Comparison of ENCODE assay signal across 21 mouse cellular contexts in the genomic region with DNA sequence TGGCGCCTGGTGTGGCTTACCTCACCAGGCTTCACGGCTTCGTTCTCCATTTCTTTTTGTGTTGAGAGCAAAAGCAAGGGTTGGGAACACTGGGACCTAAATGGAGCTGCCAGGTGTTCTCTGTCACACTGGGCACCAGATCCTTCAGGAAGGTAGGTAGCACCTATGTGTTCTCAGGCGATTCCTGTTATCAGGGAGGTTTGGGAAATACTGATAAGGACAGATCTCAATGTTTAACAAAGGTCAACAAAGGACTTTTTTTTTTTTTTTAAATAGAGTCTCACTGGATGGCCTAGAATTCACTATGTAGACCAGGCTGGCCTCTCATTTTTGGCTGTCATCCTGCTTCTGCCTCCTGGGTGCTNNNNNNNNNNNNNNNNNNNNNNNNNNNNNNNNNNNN. TPM values are rescaled to one million over a fixed set of nuclear protein-coding genes. Genes with fewer than 3 reads are reported as not detected.
DNase-seq lines count a peak whose midpoint lies in the region; ATAC-seq and TF ChIP-seq lines count a peak whose summit lies in the region.
"Had no signal": no experiment of that assay in that cellular context is flagged by ENCODE, and none has a peak within 500 bp of the region (broad histone marks: within the 10 kb centered on the region; RNA-seq: fewer than 3 reads in every experiment).

No protein-coding gene starts in this region.

- H3K9me3 ChIP-seq in CH12.LX (replicated peaks; ENCODE audit: low read length) (no peaks in the 10 kb centered on the region), MEL (replicated peaks; ENCODE audit: insufficient read depth, low read length) (no peaks in the 10 kb centered on the region)
- H3K9me3 ChIP-seq in stomach, postnatal 0 days (ENCODE audit: control insufficient read depth, low read length), result no peaks in the 10 kb centered on the region
- H3K9me3 ChIP-seq: embryonic facial prominence, embryonic 10.5 days; forebrain, embryonic 13.5 days; G1E; hindbrain, embryonic 10.5 days had no signal

- TF ChIP-seq POLR2A in CH12.LX (IDR thresholded peaks at IDR 0.05; ENCODE audit: low read depth, low read length) (no peak), MEL (IDR thresholded peaks at IDR 0.05; ENCODE audit: control insufficient read depth in 1 of 2, insufficient read depth in 1 of 2, low read depth in 1 of 2, low read length in 2 of 2, poor library complexity in 1 of 2) (no peak)
- TF ChIP-seq POLR2A in small intestine, adult 2 months (IDR thresholded peaks at IDR 0.05; ENCODE audit: low read depth, low read length), result no peak

- 28% methylated on average over 4 of the region's 4 CpGs for WGBS in small intestine, adult 2 months
- 52% methylated on average over 4 of the region's 4 CpGs for WGBS in stomach, postnatal 0 days

- no peaks in the 10 kb centered on the region for H3K79me2 ChIP-seq in CH12.LX (replicated peaks; ENCODE audit: control insufficient read depth, extremely low read depth, insufficient read depth, poor library complexity, severe bottlenecking)
- no peaks in the 10 kb centered on the region for H3K79me2 ChIP-seq in MEL (ENCODE audit: control insufficient read depth, insufficient read depth, low read length, poor library complexity)

- no peak for TF ChIP-seq RAD21 in CH12.LX (IDR thresholded peaks at IDR 0.05; ENCODE audit: low read depth, low read length)
- TF ChIP-seq RAD21 in MEL (IDR thresholded peaks at IDR 0.05; ENCODE audit: low read depth, low read length), result no peak

- ATAC-seq in stomach, postnatal 0 days (ENCODE audit: low FRiP score, low TSS enrichment), result peak; percentile 31; the same call in 1 of the 2 replicates
- ATAC-seq: forebrain, embryonic 13.5 days; forebrain, postnatal 0 days had no signal

- H3K36me3 ChIP-seq in CH12.LX (replicated peaks in 1 of 2; ENCODE audit: control insufficient read depth in 1 of 2, insufficient read depth in 1 of 2, low read length in 1 of 2), result no peaks in the 10 kb centered on the region
- peaks cover 0 to 7% of the 10 kb centered on the region in 2 experiments; a peak in 1 of 4 replicates for H3K36me3 ChIP-seq in MEL (ENCODE audit: control insufficient read depth in 1 of 2, insufficient read depth in 2 of 2, low read length in 2 of 2)
- H3K36me3 ChIP-seq in small intestine, adult 2 months (ENCODE audit: control insufficient read depth, insufficient read depth, low read length), result no peaks in the 10 kb centered on the region
- H3K36me3 ChIP-seq in stomach, postnatal 0 days (ENCODE audit: control insufficient read depth, insufficient read depth, low read length), result no peaks in the 10 kb centered on the region
- H3K36me3 ChIP-seq: embryonic facial prominence, embryonic 10.5 days; G1E; hindbrain, embryonic 10.5 days had no signal

- dilution Hi-C loops in CH12.LX (cut with MboI; ENCODE audit: extremely low pct_ligation_motif_present, extremely low pct_unique_long_range_greater_than_20kb, low sequenced_read_pairs), result no loop called here

- H3K4me2 ChIP-seq in CH12.LX (ENCODE audit: insufficient read depth, low read depth, poor library complexity, severe bottlenecking), result no peak overlapping the region
- H3K4me2 ChIP-seq in stomach, postnatal 0 days (replicated peaks; ENCODE audit: low read depth), result no peak overlapping the region
- H3K4me2 ChIP-seq: forebrain, embryonic 13.5 days; heart, embryonic 11.5 days; hindbrain, embryonic 14.5 days had no signal

- H3K9ac ChIP-seq in CH12.LX (ENCODE audit: insufficient read depth, low read depth) (0 out of 2 replicates have a peak overlapping the region, but pooled peaks have one; percentile 2), MEL (ENCODE audit: control insufficient read depth, low read depth, low read length, poor library complexity, severe bottlenecking) (no peak overlapping the region)
- no peak overlapping the region for H3K9ac ChIP-seq in stomach, postnatal 0 days (ENCODE audit: low read length)
- H3K9ac ChIP-seq: forebrain, embryonic 13.5 days; forebrain, postnatal 0 days; hindbrain, embryonic 14.5 days had no signal

- no peak overlapping the region for H3K4me3 ChIP-seq in CH12.LX (replicated peaks in 1 of 3; ENCODE audit: low read depth in 2 of 3, low read length in 2 of 3, poor library complexity in 1 of 3)
- no peak overlapping the region for H3K4me3 ChIP-seq in MEL (ENCODE audit: control insufficient read depth in 1 of 2, insufficient read depth in 1 of 2, low read depth in 2 of 2, low read length in 2 of 2)
- H3K4me3 ChIP-seq in small intestine, adult 2 months (ENCODE audit: low read depth, low read length), result no peak overlapping the region
- no peak overlapping the region for H3K4me3 ChIP-seq in stomach, postnatal 0 days (ENCODE audit: low read depth, low read length)
- H3K4me3 ChIP-seq: embryonic facial prominence, embryonic 10.5 days; forebrain, embryonic 13.5 days; heart, adult 2 months; hindbrain, embryonic 10.5 days had no signal

- TF ChIP-seq EP300 in CH12.LX (IDR thresholded peaks at IDR 0.05; ENCODE audit: low read length), result no peak
- TF ChIP-seq EP300 in MEL (IDR thresholded peaks at IDR 0.05; ENCODE audit: low read depth in 1 of 2, low read length in 2 of 2), result no peak
- TF ChIP-seq EP300 in stomach, postnatal 0 days (optimal IDR thresholded peaks at IDR 0.05), result no peak

- H3K27ac ChIP-seq in CH12.LX (ENCODE audit: insufficient read depth, low read depth) (no peak overlapping the region), MEL (ENCODE audit: control insufficient read depth, low read depth, low read length) (no peak overlapping the region)
- peak overlapping the region; percentile 35; the same call in 1 of the 2 replicates for H3K27ac ChIP-seq in small intestine, adult 2 months (ENCODE audit: insufficient read depth, low read depth, low read length)
- no peak overlapping the region for H3K27ac ChIP-seq in stomach, postnatal 0 days (replicated peaks)
- H3K27ac ChIP-seq: embryonic facial prominence, embryonic 10.5 days; forebrain, embryonic 13.5 days; heart, adult 2 months; hindbrain, embryonic 10.5 days; hindbrain, embryonic 14.5 days had no signal

- TF ChIP-seq CTCF in CH12.LX (conservative IDR thresholded peaks at IDR 0.05 in 1 of 2, IDR thresholded peaks at IDR 0.05 in 1 of 2; ENCODE audit: low read depth in 2 of 2, low read length in 2 of 2) (no peak), MEL (IDR thresholded peaks at IDR 0.05 in 2 of 3, conservative IDR thresholded peaks at IDR 0.05 in 1 of 3; ENCODE audit: control insufficient read depth in 1 of 3, insufficient read depth in 1 of 3, low read depth in 2 of 3, low read length in 3 of 3, poor library complexity in 1 of 3, severe bottlenecking in 1 of 3) (no peak)
- TF ChIP-seq CTCF in small intestine, adult 2 months (IDR thresholded peaks at IDR 0.05; ENCODE audit: extremely low read depth, insufficient read length, insufficient replicate concordance, low read depth, low read length), result no peak
- TF ChIP-seq CTCF in stomach, postnatal 0 days (IDR thresholded peaks at IDR 0.05; ENCODE audit: low read depth), result no peak

- in situ Hi-C loops in CH12.LX (cut with MboI; ENCODE audit: low pct_ligation_motif_present, low pct_unique_long_range_greater_than_20kb, low sequenced_read_pairs), result no loop called here

- no peaks in the 10 kb centered on the region for H3K27me3 ChIP-seq in CH12.LX (replicated peaks)
- H3K27me3 ChIP-seq in MEL (ENCODE audit: control insufficient read depth in 1 of 2, insufficient read depth in 2 of 2, low read length in 2 of 2), result no peaks in the 10 kb centered on the region
- no peaks in the 10 kb centered on the region for H3K27me3 ChIP-seq in small intestine, adult 2 months (ENCODE audit: control insufficient read depth, insufficient read depth, low read length)
- H3K27me3 ChIP-seq in stomach, postnatal 0 days (ENCODE audit: control insufficient read depth, insufficient read depth, low read length), result no peaks in the 10 kb centered on the region
- H3K27me3 ChIP-seq: forebrain, embryonic 13.5 days had no signal

- H3K4me1 ChIP-seq in CH12.LX (ENCODE audit: control insufficient read depth in 1 of 2, insufficient read depth in 2 of 2), result peaks cover 0 to 7% of the 10 kb centered on the region in 2 experiments; a peak in 2 of 4 replicates
- H3K4me1 ChIP-seq in MEL (ENCODE audit: control insufficient read depth in 1 of 2, insufficient read depth in 2 of 2, low read length in 2 of 2), result peaks cover 0 to 13% of the 10 kb centered on the region in 2 experiments; a peak in 2 of 4 replicates
- peaks cover 3% of the 10 kb centered on the region; the same call in 1 of the 2 replicates for H3K4me1 ChIP-seq in small intestine, adult 2 months (ENCODE audit: control insufficient read depth, insufficient read depth, insufficient read length, low read length)
- H3K4me1 ChIP-seq in stomach, postnatal 0 days (replicated peaks; ENCODE audit: control insufficient read depth, insufficient read depth), result no peaks in the 10 kb centered on the region
- H3K4me1 ChIP-seq: forebrain, embryonic 13.5 days; hindbrain, embryonic 10.5 days had no signal

- DNase-seq in CH12.LX (ENCODE audit: extremely low read depth), result no peak
- DNase-seq in MEL (ENCODE audit: low read depth, low spot score), result no peak
- no peak for DNase-seq in stomach, postnatal 0 days (ENCODE audit: low spot score)
- no peak for DNase-seq in spleen, postnatal 4 days (ENCODE audit: low spot score in 2 of 2)
- DNase-seq in frontal cortex, adult 2 months (ENCODE audit: extremely low spot score in 1 of 2, low spot score in 1 of 2), result no peak
- DNase-seq: adrenal gland, postnatal 10 days; cerebellum, adult 2 months; cerebellum, postnatal 10 days; forebrain, postnatal 0 days; heart, adult 2 months had no signal

TF ChIP-seq in CH12.LX, 34 proteins besides CTCF, POLR2A, EP300 and RAD21 (continues in another document):
- no peak for TF ChIP-seq PAX5 (IDR thresholded peaks at IDR 0.05; ENCODE audit: low read length)

RNA-seq across cellular contexts. Expression of a gene that starts 19.3 kb away (rescaled TPM):
- total RNA-seq in CH12.LX (2012; rRNA removed), result 54.7 and 84.1 TPM in 2 replicates
- total RNA-seq in CH12.LX (2014; rRNA removed), result 104 and 122 TPM in 2 replicates
- 118 and 129 TPM in 2 replicates for polyA plus RNA-seq in CH12.LX (2012; ENCODE audit: insufficient read length, low read depth)
- total RNA-seq in MEL (2012; rRNA removed), result 48.8 and 56.2 TPM in 2 replicates
- polyA plus RNA-seq in MEL (2012; ENCODE audit: insufficient read depth in 1 of 2, insufficient read length in 2 of 2, low read depth in 1 of 2, low replicate concordance in 2 of 2, missing spikeins in 1 of 2), result 10 to 100 TPM; 57.0 to 90.9 TPM
- 24.3 and 47.5 TPM in 2 replicates for polyA plus RNA-seq in small intestine, adult 2 months (2012; rRNA removed)
- 53.6 and 56.6 TPM in 2 replicates for polyA plus RNA-seq in stomach, postnatal 0 days (2015; fragmentation: Nextera tagmentation; extraction: Ambion mirVana)
- 272 and 315 TPM in 2 replicates for polyA plus RNA-seq in frontal cortex, adult 2 months (2012; rRNA removed)

RNA-seq across cellular contexts. Expression of a gene that starts 22.9 kb away (rescaled TPM):
- total RNA-seq in CH12.LX (2012; rRNA removed) (not detected in 2 replicates), CH12.LX (2014; rRNA removed) (not detected in 2 replicates), MEL (2012; rRNA removed) (not detected in 2 replicates)
- polyA plus RNA-seq in CH12.LX (2012; ENCODE audit: insufficient read length, low read depth) (not detected in 2 replicates), MEL (2012; ENCODE audit: insufficient read depth in 1 of 2, insufficient read length in 2 of 2, low read depth in 1 of 2, low replicate concordance in 2 of 2, missing spikeins in 1 of 2) (not detected)
- polyA plus RNA-seq in small intestine, adult 2 months (2012; rRNA removed), result not detected in 2 replicates
- polyA plus RNA-seq in stomach, postnatal 0 days (2015; fragmentation: Nextera tagmentation; extraction: Ambion mirVana), result not detected in 2 replicates
- not detected in 2 replicates for polyA plus RNA-seq in frontal cortex, adult 2 months (2012; rRNA removed)
- total RNA-seq: adrenal gland, postnatal 10 days; forebrain, postnatal 0 days; gastrocnemius, postnatal 4 days; heart, postnatal 25 days had no signal
- polyA plus RNA-seq: cerebellum, adult 2 months; embryonic facial prominence, embryonic 10.5 days; embryonic facial prominence, embryonic 14.5 days; forebrain, embryonic 13.5 days; forebrain, postnatal 0 days; G1E; heart, adult 2 months; heart, embryonic 11.5 days; heart, embryonic 16.5 days; hindbrain, embryonic 10.5 days; hindbrain, embryonic 14.5 days had no signal
